Mouse (Mus musculus) left cerebral cortex, adult 6 months (tissue): ENCODE measurements around the gene Igfn1. TPM values are rescaled to one million over a fixed set of nuclear protein-coding genes. Genes with fewer than 3 reads are reported as not detected.

ENCODE experiments used
- long read RNA-seq, 2 experiments: library from polyadenylated mRNA; unstranded; transcript quantifications; one replicate each; pipeline ENCODE4 v2.0.0; 2019 to 2020
- polyA plus RNA-seq: library from polyadenylated mRNA; unstranded; fragments of <200 nt; fragmentation: Nextera tagmentation; gene quantifications from 2 replicates; pipeline ENCODE4 v1.2.3, GENCODE M21; 2021

The Igfn1 gene
- 1.8 and 2.0 TPM in 2 replicates for polyA plus RNA-seq
- long read RNA-seq, experiment 1, partial matches to known transcripts: 6 of 6 reads
- long read RNA-seq, experiment 1, other reads (novel, unspliced or antisense): 0 of 6 reads
- long read RNA-seq, experiment 2, partial matches to known transcripts: 2 of 2 reads
- long read RNA-seq, experiment 2, other reads (novel, unspliced or antisense): 0 of 2 reads

GRCm38 (mm10) chr1:136006292-136006748 lies at the start of gene Igfn1:
Gene Igfn1, minus strand, starts transcription at chr1:136006342.

GRCm38 (mm10) chr1:136052547-136052946 lies 46.4 kb upstream of the Igfn1 start, which contains the start of gene Cacna1s:
Gene Cacna1s, plus strand, starts transcription at chr1:136052750.

GRCm38 (mm10) chr1:136050312-136051012 lies 44.3 kb upstream of the Igfn1 start, which contains the start of gene Ascl5:
Gene Ascl5, plus strand, starts transcription at chr1:136050804.

GRCm38 (mm10) chr1:136007211-136008158 lies 1.3 kb upstream of the Igfn1 start, which contains the start of gene Tmem9:
Gene Tmem9, plus strand, starts transcription at chr1:136008150.

GRCm38 (mm10) chr1:135918644-135919407 lies 87.3 kb downstream of the Igfn1 start, which contains the start of gene Pkp1:
Gene Pkp1, minus strand, starts transcription at chr1:135919207.

Other genes starting within 250 kb of the Igfn1 start
- gene Phlda3, start 240.2 kb downstream of the Igfn1 start, polyA plus RNA-seq: 35.4 and 49.0 TPM in 2 replicates
- gene Tnni1, start 226.9 kb downstream of the Igfn1 start, polyA plus RNA-seq: 11.0 and 11.3 TPM in 2 replicates
- gene Lad1, start 187.7 kb downstream of the Igfn1 start, polyA plus RNA-seq: 0.39 and 1.4 TPM in 2 replicates
- gene Tnnt2, start 170.0 kb downstream of the Igfn1 start, polyA plus RNA-seq: 7.4 and 10.4 TPM in 2 replicates
- 0.03 and 0.07 TPM in 2 replicates for gene Pkp1, start 87.1 kb downstream of the Igfn1 start, polyA plus RNA-seq
- gene Tmem9, start 1.8 kb upstream of the Igfn1 start, polyA plus RNA-seq: 70.5 and 90.9 TPM in 2 replicates
- gene Ascl5, start 44.5 kb upstream of the Igfn1 start, polyA plus RNA-seq: 0.93 TPM in 1 of 2 replicates, not detected in the other
- gene Cacna1s, start 46.4 kb upstream of the Igfn1 start, polyA plus RNA-seq: 0.55 and 0.83 TPM in 2 replicates
- gene Kif21b, start 125.0 kb upstream of the Igfn1 start, polyA plus RNA-seq: 4.4 and 5.7 TPM in 2 replicates
- 0.06 and 0.13 TPM in 2 replicates for gene Mroh3, start 206.5 kb upstream of the Igfn1 start, polyA plus RNA-seq
- 0.65 and 1.1 TPM in 2 replicates for gene Inava, start 227.9 kb upstream of the Igfn1 start, polyA plus RNA-seq